Mouse (Mus musculus) E14TG2a.4 (cell line): ENCODE results near the gene Rbm47.

Source experiments
- CTCF ChIP-seq: conservative IDR thresholded peaks from 2 replicates; pipeline ENCODE4 v1.5.1; 2014; ENCODE audit warnings: low read length
- NANOG ChIP-seq: IDR thresholded peaks from 2 replicates; pipeline ENCODE4 v1.6.1; 2014; ENCODE audit warnings: borderline replicate concordance, low read length, mixed read lengths

DNA sequence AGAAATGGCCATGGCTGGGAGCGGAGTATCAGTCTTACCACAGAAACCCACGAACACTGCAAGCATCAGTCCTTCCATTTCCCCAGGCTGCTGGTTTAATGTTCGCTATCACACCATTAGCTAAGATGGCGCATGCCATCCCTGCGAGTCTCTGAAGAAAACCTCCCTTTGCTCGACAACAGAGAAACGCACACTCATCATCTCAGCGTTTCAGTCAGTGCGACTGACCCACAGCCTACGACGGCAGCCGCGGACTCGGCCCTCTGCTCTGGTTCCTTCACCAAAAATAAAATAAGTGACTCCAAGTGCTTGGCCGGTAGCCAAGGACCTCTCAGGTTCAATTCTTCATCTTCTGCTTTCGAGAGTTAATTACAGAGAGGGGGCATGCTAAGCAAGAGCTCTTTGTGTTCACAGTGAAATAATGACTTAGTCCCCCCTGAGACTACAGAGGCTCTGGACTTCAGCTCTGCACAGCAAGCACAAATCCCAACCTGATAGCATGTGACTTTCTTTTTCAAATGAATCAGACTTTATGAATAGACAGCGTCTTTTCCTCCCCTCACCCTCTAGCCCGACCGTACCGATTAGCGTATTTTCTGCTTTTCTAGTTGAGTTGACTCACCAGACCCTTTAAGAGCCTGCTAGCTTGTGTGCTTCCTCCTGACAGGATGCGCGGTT, 1.4 kb upstream of the Rbm47 start:
- TF ChIP-seq CTCF (no peak), NANOG (no peak)
